Mouse (Mus musculus) lung, embryonic 14.5 days (tissue): ENCODE results near the gene Ptpn14. TPM values are rescaled to one million over a fixed set of nuclear protein-coding genes. Genes with fewer than 3 reads are reported as not detected.

ENCODE experiments used
- ATAC-seq: fragments of 200-750 bp; cut with Nextera tagmentation; 2 replicates; pipeline ENCODE4 v1.8.0; 2017; ENCODE audit warnings: mild to moderate bottlenecking, moderate TSS enrichment, moderate library complexity; ENCODE audit not compliant: insufficient read depth
- DNase-seq: peaks from one replicate; pipeline ENCODE4 v3.0.0-alpha.2; 2015
- H3K27ac ChIP-seq: fragments of 300-500 bp; sonication (generic); 2 replicates; pipeline ENCODE4 v1.5.1; 2014; ENCODE audit warnings: low read depth, mild to moderate bottlenecking, moderate library complexity
- H3K27me3 ChIP-seq: fragments of 300-500 bp; sonication (generic); 2 replicates; pipeline ENCODE4 v1.6.1; 2014; ENCODE audit warnings: low read length, control low read depth; ENCODE audit not compliant: insufficient read depth
- H3K36me3 ChIP-seq: fragments of 300-500 bp; sonication (generic); 2 replicates; pipeline ENCODE4 v1.6.1; 2014; ENCODE audit warnings: control low read depth; ENCODE audit not compliant: insufficient read depth
- H3K4me1 ChIP-seq: fragments of 300-500 bp; sonication (generic); 2 replicates; pipeline ENCODE4 v1.6.1; 2014; ENCODE audit warnings: antibody characterized with exemption, control low read depth; ENCODE audit not compliant: insufficient read depth
- H3K4me2 ChIP-seq: fragments of 300-500 bp; sonication (generic); 2 replicates; pipeline ENCODE4 v1.6.1; 2014; ENCODE audit warnings: mild to moderate bottlenecking
- H3K4me3 ChIP-seq: fragments of 300-500 bp; sonication (generic); 2 replicates; pipeline ENCODE4 v1.5.1; 2014; ENCODE audit warnings: low read depth, low read length
- H3K9ac ChIP-seq: fragments of 300-500 bp; sonication (generic); 2 replicates; pipeline ENCODE4 v1.6.1; 2014
- H3K9me3 ChIP-seq: fragments of 300-500 bp; sonication (generic); 2 replicates; pipeline ENCODE4 v1.6.1; 2016; ENCODE audit warnings: low read depth, low read length, control low read depth
- CTCF ChIP-seq: IDR thresholded peaks from 2 replicates; pipeline ENCODE4 v1.5.1; 2016; ENCODE audit warnings: antibody characterized with exemption, low read depth
- WGBS: fragments of 180-500 bp; shearing (Covaris S2); extraction: QIAGEN DNeasy Blood & Tissue Kit; methylation state at CpG from one replicate; pipeline ENCODE4 v1.1.7; 2014; 5-methylcytosine and 5-hydroxymethylcytosine counted together
- polyA plus RNA-seq: library from polyadenylated mRNA; unstranded; fragments of >200 nt; fragmentation: Nextera tagmentation; extraction: Ambion mirVana; gene quantifications from 2 replicates; pipeline ENCODE4 v1.2.1, GENCODE M21; 2014

The Ptpn14 gene
- polyA plus RNA-seq, 1 experiment from 2014 or later: 10.3 TPM

- H3K4me3 ChIP-seq: no peak overlapping the region
- H3K4me1 ChIP-seq: no peaks in the 10 kb centered on the region
- no peak for TF ChIP-seq CTCF
- H3K27ac ChIP-seq: no peak overlapping the region
- DNase-seq (peak; percentile 60), ATAC-seq (peak; percentile 47)
- no peaks in the 10 kb centered on the region for H3K9me3 ChIP-seq
- 57% methylated on average over 7 of the region's 7 CpGs for WGBS
- no peak overlapping the region for H3K9ac ChIP-seq
- H3K27me3 ChIP-seq: no peaks in the 10 kb centered on the region
- H3K36me3 ChIP-seq: peaks cover 63% of the 10 kb centered on the region
- H3K4me2 ChIP-seq: no peak overlapping the region
Observed at GRCm38 (mm10) chr1:189852456-189852855, 124.4 kb downstream of the Ptpn14 start.

- no peaks in the 10 kb centered on the region for H3K27me3 ChIP-seq
- H3K4me2 ChIP-seq: no peak overlapping the region
- ATAC-seq (no peak), DNase-seq (no peak)
- H3K27ac ChIP-seq: no peak overlapping the region
- H3K9ac ChIP-seq: no peak overlapping the region
- no peak overlapping the region for H3K4me3 ChIP-seq
- WGBS: 76% methylated on average over 13 of the region's 13 CpGs
- H3K36me3 ChIP-seq: peaks cover 63% of the 10 kb centered on the region
- no peak for TF ChIP-seq CTCF
- H3K4me1 ChIP-seq: no peaks in the 10 kb centered on the region
- no peaks in the 10 kb centered on the region for H3K9me3 ChIP-seq
Observed at GRCm38 (mm10) chr1:189854646-189855045, 126.6 kb downstream of the Ptpn14 start.

GRCm38 (mm10) chr1:189855739-189856138, 127.7 kb downstream of the Ptpn14 start:
- H3K4me3 ChIP-seq: no peak overlapping the region
- 90% methylated on average over 5 of the region's 5 CpGs for WGBS
- H3K9ac ChIP-seq: no peak overlapping the region
- DNase-seq: no peak
- no peaks in the 10 kb centered on the region for H3K9me3 ChIP-seq
- no peaks in the 10 kb centered on the region for H3K4me1 ChIP-seq
- no peaks in the 10 kb centered on the region for H3K27me3 ChIP-seq
- H3K27ac ChIP-seq: no peak overlapping the region
- TF ChIP-seq CTCF: no peak
- H3K4me2 ChIP-seq: no peak overlapping the region
- no peak for ATAC-seq
- peaks cover 59% of the 10 kb centered on the region for H3K36me3 ChIP-seq

- DNase-seq (no peak), ATAC-seq (no peak)
- Histone ChIP-seq H3K4me1 (0 out of 2 replicates have a peak, but pooled peaks cover 4% of the 10 kb centered on the region), H3K27ac (no peak overlapping the region), H3K36me3 (peaks cover 52% of the 10 kb centered on the region), H3K4me3 (no peak overlapping the region), H3K9ac (no peak overlapping the region), H3K9me3 (no peaks in the 10 kb centered on the region), H3K27me3 (no peaks in the 10 kb centered on the region), H3K4me2 (no peak overlapping the region)
- whole genome bisulfite sequencing: 90% methylated on average over 6 of the region's 6 CpGs
- no peak for TF ChIP-seq CTCF
Observed at GRCm38 (mm10) chr1:189858377-189858776, 130.3 kb downstream of the Ptpn14 start.

- H3K4me1 ChIP-seq: 0 out of 2 replicates have a peak, but pooled peaks cover 4% of the 10 kb centered on the region
- no peaks in the 10 kb centered on the region for H3K27me3 ChIP-seq
- no peak overlapping the region for H3K9ac ChIP-seq
- WGBS: 70% methylated on average over 17 of the region's 17 CpGs
- H3K9me3 ChIP-seq: no peaks in the 10 kb centered on the region
- DNase-seq (peak; percentile 47), ATAC-seq (peak; percentile 53)
- H3K4me2 ChIP-seq: 0 out of 2 replicates have a peak overlapping the region, but pooled peaks have one; percentile 7
- peak; percentile 45 for TF ChIP-seq CTCF
- peak overlapping the region; percentile 82 for H3K27ac ChIP-seq
- H3K4me3 ChIP-seq: no peak overlapping the region
- H3K36me3 ChIP-seq: peaks cover 49% of the 10 kb centered on the region
Observed at GRCm38 (mm10) chr1:189860112-189860941, 132.3 kb downstream of the Ptpn14 start.

GRCm38 (mm10) chr1:189860942-189861315, 132.9 kb downstream of the Ptpn14 start:
- Histone ChIP-seq H3K4me2 (no peak overlapping the region; the same call in 1 of the 2 replicates), H3K4me3 (no peak overlapping the region), H3K27ac (peak overlapping the region; percentile 82), H3K36me3 (peaks cover 54% of the 10 kb centered on the region), H3K27me3 (no peaks in the 10 kb centered on the region), H3K9me3 (no peaks in the 10 kb centered on the region), H3K9ac (no peak overlapping the region), H3K4me1 (0 out of 2 replicates have a peak, but pooled peaks cover 4% of the 10 kb centered on the region)
- TF ChIP-seq CTCF: no peak
- ATAC-seq: peak; percentile 79
- 45% methylated on average over 12 of the region's 12 CpGs for WGBS
- DNase-seq: peak; percentile 60

- TF ChIP-seq CTCF: no peak
- H3K27ac ChIP-seq: no peak overlapping the region
- H3K4me2 ChIP-seq: no peak overlapping the region
- 93% methylated on average over 3 of the region's 3 CpGs for WGBS
- peaks cover 18% of the 10 kb centered on the region for H3K4me1 ChIP-seq
- DNase-seq (no peak), ATAC-seq (no peak)
- H3K9me3 ChIP-seq: no peaks in the 10 kb centered on the region
- H3K27me3 ChIP-seq: no peaks in the 10 kb centered on the region
- H3K36me3 ChIP-seq: peaks cover 38% of the 10 kb centered on the region
- no peak overlapping the region for H3K9ac ChIP-seq
- no peak overlapping the region for H3K4me3 ChIP-seq
Observed at GRCm38 (mm10) chr1:189863727-189864126, 135.7 kb downstream of the Ptpn14 start.
